Mouse (Mus musculus): ENCODE measurements around the gene Hnrnpab. TPM values are rescaled to one million over a fixed set of nuclear protein-coding genes. Genes with fewer than 3 reads are reported as not detected.
A peak's percentile ranks its signal among the peaks of the same experiment; 100 is the strongest.

Hnrnpab gene
- polyA plus RNA-seq, 1 experiment from 2014 or later: 703 TPM

GRCm38 (mm10) chr11:51568801-51569200, 37.8 kb downstream of the Hnrnpab start:
- Histone ChIP-seq H3K9me3 (ENCODE audit: low read depth, low read length) (no peaks in the 10 kb centered on the region), H3K27me3 (ENCODE audit: insufficient read depth, low read length) (no peaks in the 10 kb centered on the region), H3K9ac (no peak overlapping the region), H3K36me3 (ENCODE audit: insufficient read depth) (0 out of 2 replicates have a peak, but pooled peaks cover under 1% of the 10 kb centered on the region), H3K4me2 (no peak overlapping the region), H3K4me1 (ENCODE audit: insufficient read depth) (no peaks in the 10 kb centered on the region), H3K4me3 (ENCODE audit: low read depth, low read length) (no peak overlapping the region), H3K27ac (ENCODE audit: low read depth) (no peak overlapping the region)
- DNase-seq (no peak), ATAC-seq (ENCODE audit: insufficient read depth) (no peak)
- TF ChIP-seq CTCF (IDR thresholded peaks at IDR 0.05; ENCODE audit: low read depth): no peak
- 79% methylated on average over 4 of the region's 4 CpGs for WGBS

GRCm38 (mm10) chr11:51565951-51566350, 40.7 kb downstream of the Hnrnpab start:
- WGBS: 82% methylated on average over 6 of the region's 6 CpGs
- ATAC-seq (ENCODE audit: insufficient read depth): no peak

GRCm38 (mm10) chr11:51565062-51565461, 41.6 kb downstream of the Hnrnpab start:
- TF ChIP-seq CTCF (IDR thresholded peaks at IDR 0.05; ENCODE audit: low read depth): no peak
- H3K9me3 ChIP-seq (ENCODE audit: low read depth, low read length): no peaks in the 10 kb centered on the region
- no peaks in the 10 kb centered on the region for H3K27me3 ChIP-seq (ENCODE audit: insufficient read depth, low read length)
- H3K4me1 ChIP-seq (ENCODE audit: insufficient read depth): no peaks in the 10 kb centered on the region
- H3K9ac ChIP-seq: no peak overlapping the region
- ATAC-seq (ENCODE audit: insufficient read depth) (no peak), DNase-seq (no peak)
- H3K4me3 ChIP-seq (ENCODE audit: low read depth, low read length): no peak overlapping the region
- no peaks in the 10 kb centered on the region for H3K36me3 ChIP-seq (ENCODE audit: insufficient read depth)
- H3K4me2 ChIP-seq: no peak overlapping the region
- no peak overlapping the region for H3K27ac ChIP-seq (ENCODE audit: low read depth)
- 44% methylated on average over 3 of the region's 3 CpGs for WGBS

More at GRCm38 (mm10) chr11:51565951-51566350, 40.7 kb downstream of the Hnrnpab start:
- H3K27me3 ChIP-seq (ENCODE audit: insufficient read depth, low read length): no peaks in the 10 kb centered on the region
- H3K4me2 ChIP-seq: no peak overlapping the region
- no peak overlapping the region for H3K4me3 ChIP-seq (ENCODE audit: low read depth, low read length)
- H3K27ac ChIP-seq (ENCODE audit: low read depth): no peak overlapping the region
- no peaks in the 10 kb centered on the region for H3K4me1 ChIP-seq (ENCODE audit: insufficient read depth)
- no peak for DNase-seq
- no peaks in the 10 kb centered on the region for H3K9me3 ChIP-seq (ENCODE audit: low read depth, low read length)
- no peak overlapping the region for H3K9ac ChIP-seq
- peak; percentile 44; the same call in 1 of the 2 replicates for TF ChIP-seq CTCF (IDR thresholded peaks at IDR 0.05; ENCODE audit: low read depth)
- no peaks in the 10 kb centered on the region for H3K36me3 ChIP-seq (ENCODE audit: insufficient read depth)

DNA sequence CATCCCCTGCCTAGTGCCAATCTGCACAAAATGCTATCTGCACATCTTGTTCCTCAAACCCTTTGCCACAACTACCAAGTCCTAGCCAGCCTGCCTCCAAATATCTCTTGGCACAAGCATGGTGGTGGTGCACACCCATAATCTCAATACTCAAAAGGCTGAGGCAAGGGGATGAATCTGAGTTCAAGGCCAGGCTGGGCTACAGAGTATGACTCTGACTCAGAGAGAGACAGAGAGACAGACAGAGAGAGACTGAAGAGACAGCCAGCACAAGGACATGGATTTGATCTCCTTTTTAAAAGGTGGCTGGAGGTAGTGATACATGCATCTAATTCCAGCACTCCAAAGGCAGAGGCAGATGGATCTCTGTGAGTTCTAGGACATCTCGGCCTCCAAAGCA, 43.4 kb downstream of the Hnrnpab start:
- TF ChIP-seq CTCF (IDR thresholded peaks at IDR 0.05; ENCODE audit: low read depth): no peak
- Histone ChIP-seq H3K9ac (no peak overlapping the region), H3K27me3 (ENCODE audit: insufficient read depth, low read length) (no peaks in the 10 kb centered on the region), H3K36me3 (ENCODE audit: insufficient read depth) (no peaks in the 10 kb centered on the region), H3K4me1 (ENCODE audit: insufficient read depth) (no peaks in the 10 kb centered on the region), H3K4me3 (ENCODE audit: low read depth, low read length) (no peak overlapping the region), H3K27ac (ENCODE audit: low read depth) (no peak overlapping the region), H3K4me2 (no peak overlapping the region), H3K9me3 (ENCODE audit: low read depth, low read length) (no peaks in the 10 kb centered on the region)
- DNase-seq (no peak), ATAC-seq (ENCODE audit: insufficient read depth) (no peak)
- 85% methylated on average over 1 of the region's 1 CpGs for WGBS

- Histone ChIP-seq H3K27ac (ENCODE audit: low read depth) (no peak overlapping the region), H3K4me3 (ENCODE audit: low read depth, low read length) (no peak overlapping the region), H3K4me2 (peak overlapping the region; percentile 23; the same call in 1 of the 2 replicates), H3K9ac (no peak overlapping the region), H3K27me3 (ENCODE audit: insufficient read depth, low read length) (no peaks in the 10 kb centered on the region), H3K36me3 (ENCODE audit: insufficient read depth) (no peaks in the 10 kb centered on the region), H3K4me1 (ENCODE audit: insufficient read depth) (peaks cover 9% of the 10 kb centered on the region), H3K9me3 (ENCODE audit: low read depth, low read length) (no peaks in the 10 kb centered on the region)
- no peak for TF ChIP-seq CTCF (IDR thresholded peaks at IDR 0.05; ENCODE audit: low read depth)
- no peak for DNase-seq
- ATAC-seq (ENCODE audit: insufficient read depth): no peak
- WGBS: 45% methylated on average over 2 of the region's 2 CpGs
Observed at GRCm38 (mm10) chr11:51555066-51555465, 51.6 kb downstream of the Hnrnpab start.

- peaks cover 9% of the 10 kb centered on the region for H3K4me1 ChIP-seq (ENCODE audit: insufficient read depth)
- no peak overlapping the region for H3K27ac ChIP-seq (ENCODE audit: low read depth)
- DNase-seq (peak; percentile 47), ATAC-seq (ENCODE audit: insufficient read depth) (no peak)
- no peak for TF ChIP-seq CTCF (IDR thresholded peaks at IDR 0.05; ENCODE audit: low read depth)
- H3K36me3 ChIP-seq (ENCODE audit: insufficient read depth): no peaks in the 10 kb centered on the region
- peak overlapping the region; percentile 23; the same call in 1 of the 2 replicates for H3K4me2 ChIP-seq
- H3K4me3 ChIP-seq (ENCODE audit: low read depth, low read length): no peak overlapping the region
- H3K9me3 ChIP-seq (ENCODE audit: low read depth, low read length): no peaks in the 10 kb centered on the region
- no peak overlapping the region for H3K9ac ChIP-seq
- H3K27me3 ChIP-seq (ENCODE audit: insufficient read depth, low read length): no peaks in the 10 kb centered on the region
- WGBS: 59% methylated on average over 10 of the region's 10 CpGs
Observed at GRCm38 (mm10) chr11:51554590-51554989, 52.1 kb downstream of the Hnrnpab start.

- H3K4me2 ChIP-seq: no peak overlapping the region
- no peaks in the 10 kb centered on the region for H3K27me3 ChIP-seq (ENCODE audit: insufficient read depth, low read length)
- no peak overlapping the region for H3K27ac ChIP-seq (ENCODE audit: low read depth)
- H3K4me1 ChIP-seq (ENCODE audit: insufficient read depth): peaks cover 9% of the 10 kb centered on the region
- DNase-seq (no peak), ATAC-seq (ENCODE audit: insufficient read depth) (no peak)
- 49% methylated on average over 3 of the region's 3 CpGs for WGBS
- no peak overlapping the region for H3K9ac ChIP-seq
- no peak for TF ChIP-seq CTCF (IDR thresholded peaks at IDR 0.05; ENCODE audit: low read depth)
- H3K4me3 ChIP-seq (ENCODE audit: low read depth, low read length): no peak overlapping the region
- H3K36me3 ChIP-seq (ENCODE audit: insufficient read depth): no peaks in the 10 kb centered on the region
- no peaks in the 10 kb centered on the region for H3K9me3 ChIP-seq (ENCODE audit: low read depth, low read length)
Observed at GRCm38 (mm10) chr11:51552091-51552490, 54.6 kb downstream of the Hnrnpab start.

DNA sequence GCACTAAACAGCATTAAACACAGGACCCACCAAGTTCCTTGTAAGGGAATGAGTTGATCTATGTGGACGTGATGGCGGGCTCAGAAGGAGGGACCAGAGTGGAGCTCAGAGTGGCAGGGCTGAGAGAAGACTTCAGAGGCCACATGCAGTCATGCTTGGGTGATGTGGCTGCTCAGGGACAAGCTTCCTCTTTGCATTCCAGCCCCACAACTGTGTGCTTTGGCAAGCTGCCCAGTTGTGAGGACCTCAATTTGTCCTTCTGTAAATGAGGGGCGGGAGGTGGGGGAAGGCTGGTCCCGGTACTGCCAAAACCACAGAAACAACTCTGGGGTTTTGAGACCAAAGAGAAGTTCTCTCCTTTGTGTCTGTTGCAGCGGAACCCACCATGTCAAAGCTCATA, 55.4 kb downstream of the Hnrnpab start:
- Histone ChIP-seq H3K4me3 (ENCODE audit: low read depth, low read length) (no peak overlapping the region), H3K36me3 (ENCODE audit: insufficient read depth) (no peaks in the 10 kb centered on the region), H3K4me2 (no peak overlapping the region), H3K27me3 (ENCODE audit: insufficient read depth, low read length) (no peaks in the 10 kb centered on the region), H3K27ac (ENCODE audit: low read depth) (peak overlapping the region; percentile 55), H3K9ac (peak overlapping the region; percentile 5; the same call in 1 of the 2 replicates), H3K4me1 (ENCODE audit: insufficient read depth) (peaks cover 9% of the 10 kb centered on the region), H3K9me3 (ENCODE audit: low read depth, low read length) (no peaks in the 10 kb centered on the region)
- 29% methylated on average over 5 of the region's 5 CpGs for WGBS
- ATAC-seq (ENCODE audit: insufficient read depth) (peak; percentile 89), DNase-seq (peak; percentile 83)
- TF ChIP-seq CTCF (IDR thresholded peaks at IDR 0.05; ENCODE audit: low read depth): no peak

Other genes with a start within 250 kb of the Hnrnpab start
- gene Phykpl, start 22.1 kb downstream of the Hnrnpab start, polyA plus RNA-seq (2014; fragmentation: Nextera tagmentation; extraction: Ambion mirVana): 19.6 and 23.3 TPM in 2 replicates
- 178 and 187 TPM in 2 replicates for gene Nhp2, start 12.9 kb upstream of the Hnrnpab start, polyA plus RNA-seq (2014; fragmentation: Nextera tagmentation; extraction: Ambion mirVana)
- 39.4 and 43.6 TPM in 2 replicates for gene Rmnd5b, start 29.0 kb upstream of the Hnrnpab start, polyA plus RNA-seq (2014; fragmentation: Nextera tagmentation; extraction: Ambion mirVana)
- gene N4bp3, start 44.0 kb upstream of the Hnrnpab start, polyA plus RNA-seq (2014; fragmentation: Nextera tagmentation; extraction: Ambion mirVana): 35.5 and 39.2 TPM in 2 replicates
- gene D930048N14Rik, start 44.1 kb upstream of the Hnrnpab start, polyA plus RNA-seq (2014; fragmentation: Nextera tagmentation; extraction: Ambion mirVana): 3.4 TPM in 2 replicates
- 81.0 and 86.4 TPM in 2 replicates for gene 0610009B22Rik, start 82.0 kb upstream of the Hnrnpab start, polyA plus RNA-seq (2014; fragmentation: Nextera tagmentation; extraction: Ambion mirVana)
- gene Sec24a, start 156.8 kb upstream of the Hnrnpab start, polyA plus RNA-seq (2014; fragmentation: Nextera tagmentation; extraction: Ambion mirVana): 16.3 and 16.8 TPM in 2 replicates
- gene Sar1b, start 156.8 kb upstream of the Hnrnpab start, polyA plus RNA-seq (2014; fragmentation: Nextera tagmentation; extraction: Ambion mirVana): 105 and 109 TPM in 2 replicates

Data from lung, embryonic 14.5 days (tissue).